Mouse (Mus musculus): Measurements from ENCODE around the gene Dolpp1.

Gene Dolpp1

DNA sequence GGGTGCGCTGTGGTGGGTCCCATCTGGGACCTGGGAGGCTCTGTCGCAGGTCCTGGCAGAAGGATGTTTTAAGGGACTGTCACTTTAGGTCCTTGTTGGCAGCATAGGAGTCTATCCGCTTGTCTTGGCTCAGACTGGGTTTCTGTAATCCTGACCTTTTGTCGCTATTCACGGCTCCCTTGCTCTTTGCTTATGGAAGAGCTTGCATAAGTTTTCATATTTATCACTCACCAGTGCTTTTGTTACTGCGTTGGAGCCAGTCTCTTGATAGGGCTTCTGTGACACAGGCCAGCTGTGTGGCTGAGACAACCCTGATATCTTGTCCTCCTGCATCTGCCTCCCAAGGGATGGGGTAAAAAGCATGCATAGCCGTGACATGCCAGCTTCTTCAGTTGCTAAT is 12.7 kb upstream of the Dolpp1 start:
- peak; percentile 29 for DNase-seq

DNA sequence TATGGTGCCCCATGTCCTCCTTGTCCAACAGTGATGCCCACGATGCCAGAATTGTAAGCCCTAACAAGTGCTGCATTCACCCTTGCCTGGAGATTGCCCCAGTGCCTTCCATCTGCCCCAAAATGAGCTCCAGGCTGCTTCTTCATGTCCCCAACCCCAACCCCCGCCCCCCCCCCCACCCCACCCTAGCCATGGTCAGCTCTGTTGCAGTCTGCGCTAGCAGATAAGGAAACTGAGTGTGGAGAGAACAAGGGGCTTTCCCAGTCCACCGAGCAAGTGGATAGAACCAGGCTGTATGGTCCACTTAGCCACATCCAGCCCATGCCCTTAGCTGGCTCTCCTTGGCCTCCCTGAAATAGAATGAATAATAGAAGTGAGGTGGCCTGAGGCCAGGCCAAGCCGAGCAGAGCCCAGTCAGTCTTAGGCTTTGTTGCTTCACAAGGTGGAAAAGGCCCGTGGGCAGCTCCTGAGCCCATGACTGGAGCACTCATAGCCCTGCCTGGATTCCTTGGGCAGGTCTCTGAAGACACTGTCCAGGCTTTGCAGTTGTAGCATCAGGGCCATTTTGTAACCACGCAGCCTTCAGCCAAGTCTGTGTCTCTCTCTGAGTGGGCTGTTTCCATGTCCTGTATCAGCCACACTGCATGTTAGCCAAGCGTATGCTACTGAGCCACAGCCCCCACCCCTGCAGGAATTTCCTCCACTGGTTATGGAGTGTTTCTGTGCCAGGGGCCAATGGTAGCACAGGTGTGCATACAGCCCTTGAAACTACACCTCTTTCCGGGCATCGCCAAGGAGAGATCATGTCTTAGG is 11.3 kb upstream of the Dolpp1 start:
- no peak for DNase-seq

DNA sequence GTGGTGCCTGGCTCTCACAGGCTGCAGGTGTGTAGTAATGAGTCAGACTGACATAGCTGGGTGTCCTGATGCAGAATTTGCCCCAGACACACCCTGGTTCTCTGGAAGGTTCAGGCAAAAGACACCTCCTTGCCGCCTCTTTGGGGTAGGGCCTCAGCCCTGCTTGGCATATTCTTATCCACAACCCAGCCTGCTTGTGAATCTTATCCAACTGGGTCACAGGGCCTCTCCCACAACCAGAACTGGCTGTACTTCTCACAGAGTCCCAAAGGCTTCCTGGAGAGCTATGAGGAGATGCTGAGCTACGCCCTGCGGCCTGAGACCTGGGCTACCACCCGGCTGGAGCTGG is 10.7 kb upstream of the Dolpp1 start:
- DNase-seq = no peak

DNA sequence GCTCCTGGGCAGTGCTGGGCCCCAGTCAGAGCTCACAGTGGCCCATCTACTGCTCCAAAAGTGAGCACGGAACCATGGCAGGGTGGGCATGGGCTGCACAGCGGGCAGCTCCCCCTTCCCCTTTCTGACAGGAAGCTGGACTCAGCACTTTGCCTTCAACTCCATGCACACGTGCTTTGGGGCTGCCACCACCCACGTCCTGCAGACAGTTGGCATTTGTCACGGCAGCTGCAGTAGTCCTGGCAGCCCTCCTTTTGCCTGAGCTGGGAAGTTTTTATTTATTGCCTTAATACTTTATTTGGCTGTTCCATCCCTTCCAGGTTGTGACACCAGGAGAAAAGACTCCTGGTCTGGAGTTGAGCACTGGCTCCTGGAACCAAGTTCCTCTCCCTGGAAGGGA is 7.2 kb upstream of the Dolpp1 start:
- DNase-seq = no peak

DNA sequence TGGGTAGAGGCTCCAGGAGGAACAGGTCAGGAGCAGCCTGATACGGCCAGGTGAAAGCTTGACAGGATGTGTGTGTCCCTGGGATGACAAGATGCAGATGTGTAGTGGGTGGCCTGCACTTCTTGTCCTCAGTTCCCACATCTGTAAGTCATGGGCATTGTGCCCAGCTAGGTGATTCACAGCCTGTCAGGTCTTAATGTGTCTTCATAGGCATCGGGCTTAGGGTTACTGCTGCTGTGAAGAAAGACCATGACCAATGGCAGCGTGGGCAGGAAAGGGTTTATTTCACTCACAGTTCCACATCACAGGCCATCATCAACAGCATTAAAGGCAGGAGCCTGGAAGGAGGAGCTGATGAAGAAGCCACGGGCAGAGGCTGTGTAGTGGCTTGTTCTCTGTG is 6.5 kb upstream of the Dolpp1 start:
- DNase-seq = no peak

DNA sequence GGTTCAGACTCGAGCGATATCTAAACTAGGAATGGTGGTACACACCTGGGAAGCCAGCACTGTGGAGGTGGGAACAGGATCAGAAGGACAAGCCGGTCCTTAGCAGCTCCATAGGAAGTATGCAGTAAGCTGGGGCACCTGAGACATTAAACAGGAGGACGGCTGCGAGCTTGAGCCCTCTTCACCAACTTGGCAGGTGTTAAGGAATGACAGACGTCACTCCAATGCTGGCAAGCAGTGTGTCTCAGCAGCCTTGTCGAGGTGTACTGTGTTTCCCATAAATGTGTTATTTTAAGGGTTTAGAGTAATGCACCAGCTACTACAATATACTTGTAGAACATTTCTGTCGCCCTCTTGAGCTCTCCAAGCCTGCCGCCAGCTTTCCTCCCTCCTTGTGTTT is 5.1 kb upstream of the Dolpp1 start:
- DNase-seq = no peak

DNA sequence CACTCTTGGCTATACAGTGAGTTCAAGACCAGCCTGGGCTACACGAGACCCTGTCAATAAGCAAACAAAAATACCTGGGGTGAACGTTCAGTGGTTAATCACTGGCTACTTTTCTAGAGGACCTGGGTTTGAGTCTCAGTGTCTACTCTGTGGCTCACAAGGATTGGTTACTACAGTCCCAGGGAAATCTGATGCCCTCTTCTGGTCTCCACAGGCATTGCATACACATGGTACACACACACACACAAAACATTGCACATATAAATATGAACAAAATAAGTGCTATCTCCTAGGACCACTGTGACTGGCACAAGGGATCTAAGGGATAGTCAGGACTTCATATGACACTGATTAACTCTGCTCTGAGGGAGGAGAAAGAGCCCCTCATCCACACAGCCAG is 3.1 kb upstream of the Dolpp1 start:
- DNase-seq = no peak

DNA sequence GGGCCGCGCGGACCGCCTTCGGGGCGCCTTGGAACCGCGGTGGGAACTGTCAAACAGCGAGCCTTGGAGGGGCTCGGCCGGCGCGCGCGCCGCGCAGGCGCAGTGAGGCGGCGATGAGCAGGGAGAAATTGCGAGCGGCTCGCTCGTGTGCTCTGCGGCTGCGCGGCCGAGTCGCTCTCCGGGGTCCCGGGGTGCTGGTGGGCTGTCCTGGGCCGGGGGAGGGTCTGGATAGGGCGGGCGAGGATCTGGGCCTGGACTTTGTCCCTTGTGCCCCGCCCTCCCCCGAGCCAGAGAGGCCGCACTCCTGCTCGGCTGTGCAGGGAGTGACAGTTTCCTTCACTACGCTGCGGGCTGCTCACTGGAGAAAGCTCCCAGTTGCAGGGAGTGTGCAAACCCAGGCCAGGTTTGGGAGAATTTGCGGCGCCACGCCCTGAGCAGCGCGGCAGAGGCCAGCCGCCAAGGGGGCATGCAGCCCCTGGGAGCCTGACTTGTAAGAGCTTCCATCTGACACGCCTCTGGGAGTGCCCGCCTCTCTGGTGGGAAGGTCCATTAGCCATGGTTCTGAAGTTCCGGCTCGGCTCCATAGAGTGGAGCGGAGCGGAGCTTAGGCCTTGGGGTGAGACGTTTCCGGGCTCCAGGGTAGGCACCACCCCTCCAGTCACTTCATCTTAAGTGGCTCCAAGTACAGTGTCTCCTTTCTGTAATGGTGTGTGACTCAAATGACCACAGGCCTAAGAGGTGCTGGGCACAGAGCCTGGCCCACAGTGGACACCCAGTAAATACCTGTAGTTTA is 719 bp downstream of the Dolpp1 start:
- peak; percentile 91 for DNase-seq

DNA sequence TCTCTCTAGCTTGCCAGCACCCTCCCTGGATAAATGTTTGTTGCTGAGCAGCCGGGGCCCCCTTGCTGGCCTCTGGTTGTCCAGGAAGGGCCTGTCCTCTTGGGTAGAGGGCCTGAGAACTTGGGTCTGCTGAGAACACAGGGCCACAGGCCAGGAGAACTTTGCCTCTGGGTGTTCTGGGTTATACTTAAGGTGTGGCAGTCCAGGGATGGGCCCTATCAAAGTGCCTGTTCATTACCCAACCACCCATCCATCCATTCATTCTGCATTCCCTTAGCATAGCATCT is 1.3 kb downstream of the Dolpp1 start:
- no peak for DNase-seq

DNA sequence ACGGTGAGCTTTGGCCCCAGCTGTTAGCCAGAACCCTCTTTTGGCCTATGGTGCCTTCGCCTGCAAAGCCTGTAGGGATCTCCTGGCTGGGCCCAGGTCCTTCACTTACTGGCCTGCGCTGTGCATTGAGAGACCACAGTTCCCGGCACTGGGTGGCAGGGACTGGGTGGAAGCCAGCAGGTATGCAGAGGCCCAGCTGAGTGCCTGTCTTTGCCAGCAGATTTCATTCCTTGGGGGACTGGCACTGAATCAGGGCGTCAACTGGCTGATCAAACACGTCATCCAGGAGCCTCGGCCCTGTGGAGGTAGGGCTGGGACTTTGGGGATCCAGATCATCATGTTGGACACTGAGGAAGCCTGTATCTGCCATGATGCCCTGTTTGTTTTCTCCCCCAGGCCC is 3.7 kb downstream of the Dolpp1 start:
- no peak for DNase-seq

DNA sequence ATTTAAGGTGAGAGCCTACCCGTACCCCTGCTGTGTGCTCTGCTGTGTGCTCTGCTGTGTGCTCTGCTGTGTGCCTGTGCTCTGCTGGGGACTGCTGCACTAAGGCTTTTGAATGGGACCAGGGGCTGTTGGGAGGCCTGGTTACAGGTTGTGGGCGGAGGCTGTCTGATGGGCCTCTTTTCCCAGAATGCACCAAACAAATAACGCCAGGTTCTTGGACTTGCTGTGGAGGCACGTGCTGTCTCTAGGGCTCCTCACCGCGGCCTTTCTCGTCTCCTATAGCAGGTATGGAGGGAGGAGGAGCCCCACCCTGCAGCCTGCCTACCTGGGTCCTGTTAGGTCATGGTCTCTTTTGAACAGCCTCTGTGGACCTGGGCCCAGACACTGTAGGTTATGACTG is 4.2 kb downstream of the Dolpp1 start:
- DNase-seq = no peak

DNA sequence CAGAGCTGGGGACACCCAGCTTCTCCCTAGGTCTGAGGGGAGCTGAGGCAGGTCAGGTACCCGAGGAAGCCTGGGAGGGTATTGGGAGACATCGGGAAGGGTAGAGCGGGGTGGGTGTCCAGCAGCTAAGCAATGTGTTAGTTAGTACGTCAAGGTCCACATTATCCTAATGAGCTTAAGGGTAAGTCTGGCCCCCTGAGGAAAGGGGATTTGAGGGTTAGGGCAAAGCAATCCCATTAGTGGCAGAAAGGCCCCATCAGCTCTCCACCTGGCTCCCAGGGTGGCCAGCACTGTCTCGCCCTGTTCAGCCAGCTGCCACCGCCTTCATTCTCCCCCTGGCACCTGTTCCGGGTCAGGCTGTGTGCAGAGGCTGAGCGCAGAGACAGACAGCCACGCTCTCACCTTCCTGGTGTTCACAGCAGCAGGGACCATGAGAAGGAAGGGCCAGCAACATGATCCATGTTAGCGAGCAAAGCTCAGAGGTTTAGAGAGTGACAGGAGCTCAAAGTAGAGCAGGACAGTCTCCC is 6.0 kb downstream of the Dolpp1 start:
- DNase-seq = no peak

DNA sequence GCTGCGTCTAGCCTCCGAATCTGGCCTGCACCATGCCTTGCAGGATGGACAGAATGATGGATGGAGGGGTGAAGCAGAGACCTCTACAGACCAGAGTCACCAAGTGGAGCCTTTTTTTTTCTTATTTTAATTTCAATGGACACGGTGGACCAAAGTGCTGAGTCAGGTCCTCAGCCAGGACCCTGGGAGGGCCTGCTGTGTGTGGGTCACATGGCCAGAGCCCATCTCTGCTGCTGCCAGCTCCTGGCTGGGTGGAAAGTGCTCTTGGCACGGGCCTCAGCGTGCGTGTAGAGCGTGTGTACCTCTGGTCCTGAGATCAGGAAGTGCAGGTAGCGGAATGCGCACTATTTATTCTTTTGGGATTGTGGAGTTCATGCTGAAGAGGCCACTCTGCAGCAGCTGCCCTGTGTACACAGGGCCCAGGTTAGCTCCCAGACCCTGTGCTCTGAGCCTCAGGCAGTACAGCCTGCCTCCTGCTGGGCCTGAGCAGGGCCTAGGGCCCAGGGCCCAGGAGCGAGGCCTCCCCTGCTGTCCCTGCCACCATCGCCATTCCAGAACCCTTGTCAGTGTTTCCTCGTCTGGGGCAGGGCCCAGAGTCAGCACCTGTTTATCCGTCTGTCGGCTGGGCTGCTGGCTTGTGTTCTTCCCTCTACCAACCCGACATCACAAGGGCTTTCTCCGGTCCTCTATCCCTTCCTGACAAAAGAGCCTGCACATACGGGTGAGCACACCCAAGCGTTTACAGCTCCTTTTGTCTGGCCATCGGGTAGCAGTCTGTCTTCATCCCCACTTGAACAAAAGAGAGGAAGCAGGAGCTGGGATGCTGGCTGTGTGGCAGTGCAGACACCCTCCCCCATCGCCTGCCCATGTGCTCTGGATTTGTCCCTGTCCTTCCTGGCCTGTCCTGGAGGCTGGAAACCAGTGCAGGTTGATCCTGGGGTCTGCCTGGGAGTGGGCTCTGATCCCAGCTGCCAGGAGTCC is 7.4 kb downstream of the Dolpp1 start:
- DNase-seq = peak; percentile 53

DNA sequence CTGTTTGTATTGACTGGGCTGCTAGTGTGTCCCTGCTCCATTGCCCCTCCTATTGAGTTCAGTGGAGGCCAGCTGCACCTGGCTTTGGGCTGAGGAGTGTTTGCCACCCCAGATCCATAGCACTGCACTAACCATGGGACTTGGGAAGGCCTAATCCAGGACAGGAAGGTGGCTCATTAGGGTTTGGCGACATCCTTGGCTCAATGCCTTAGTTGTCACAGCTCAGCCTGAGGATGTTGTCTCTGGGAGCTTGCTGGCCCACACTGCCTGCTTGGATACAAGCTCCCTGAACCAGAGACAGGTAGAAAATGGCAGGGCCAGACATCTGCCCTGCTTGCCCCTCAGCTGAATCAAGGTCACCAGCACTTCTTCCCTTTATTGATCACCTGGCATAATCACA is 9.5 kb downstream of the Dolpp1 start:
- no peak for DNase-seq

DNA sequence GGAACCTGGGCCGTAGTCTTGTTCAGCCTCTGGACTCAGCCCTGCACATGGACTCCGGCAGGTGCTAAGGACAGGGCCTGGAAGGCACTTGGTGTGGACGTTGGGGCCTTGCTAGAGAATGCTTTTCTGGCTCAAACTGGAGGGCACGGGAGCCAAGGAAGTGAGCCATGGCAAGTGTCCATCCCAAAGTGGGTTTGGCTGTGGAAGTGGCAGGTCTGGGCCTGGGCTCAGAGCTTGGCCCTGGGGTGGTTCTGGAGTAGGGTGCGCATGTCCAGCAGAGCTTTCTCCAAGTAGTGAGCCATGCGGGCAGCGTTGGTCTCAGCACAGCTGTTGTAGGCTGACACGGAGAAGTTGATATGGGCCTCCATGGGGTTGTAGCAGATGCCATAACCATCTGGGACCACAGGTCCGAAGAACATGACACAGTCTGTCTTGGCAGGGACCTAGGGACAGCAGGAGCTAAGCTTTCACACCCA is 10.3 kb downstream of the Dolpp1 start:
- no peak for DNase-seq

DNA sequence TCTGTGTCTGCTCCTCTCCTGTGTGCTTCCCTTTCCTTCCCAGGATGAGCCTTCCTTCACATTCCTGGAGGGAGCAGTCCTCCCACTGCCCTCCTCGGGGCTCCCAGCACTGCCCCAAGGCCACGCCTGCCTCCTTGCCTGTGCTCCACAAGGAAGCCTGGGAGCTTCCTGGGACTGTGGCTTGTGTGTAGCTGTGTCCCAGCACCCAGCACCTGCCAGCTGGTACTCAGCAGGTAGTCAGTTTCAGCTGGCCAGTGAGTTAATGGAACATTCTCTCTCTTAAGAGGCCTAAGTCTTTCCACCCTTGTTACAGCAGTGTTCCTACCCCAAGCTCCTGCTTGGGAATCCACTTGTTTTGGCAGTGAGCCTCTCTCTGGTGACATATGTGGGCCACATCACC is 10.8 kb downstream of the Dolpp1 start:
- DNase-seq = no peak

DNA sequence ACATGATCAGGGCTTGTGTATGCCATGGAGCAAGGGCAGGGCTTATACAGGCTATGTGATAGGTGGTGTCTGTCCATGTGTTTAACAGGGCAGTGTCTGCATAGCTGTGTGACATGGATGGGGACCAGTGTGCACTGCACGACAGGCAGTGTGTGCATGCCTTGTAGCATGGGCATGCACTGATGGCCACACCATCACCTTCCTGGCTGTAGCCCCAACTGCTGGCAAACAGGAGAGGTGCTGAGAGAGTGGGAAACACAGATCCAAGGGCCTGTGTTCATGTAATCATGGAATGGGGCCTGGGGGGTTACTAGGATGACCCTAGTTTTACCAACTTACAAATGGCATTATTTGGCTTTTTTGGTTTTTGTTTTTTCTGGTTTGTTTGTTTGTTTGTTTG is 11.8 kb downstream of the Dolpp1 start:
- peak; percentile 37 for DNase-seq

DNA sequence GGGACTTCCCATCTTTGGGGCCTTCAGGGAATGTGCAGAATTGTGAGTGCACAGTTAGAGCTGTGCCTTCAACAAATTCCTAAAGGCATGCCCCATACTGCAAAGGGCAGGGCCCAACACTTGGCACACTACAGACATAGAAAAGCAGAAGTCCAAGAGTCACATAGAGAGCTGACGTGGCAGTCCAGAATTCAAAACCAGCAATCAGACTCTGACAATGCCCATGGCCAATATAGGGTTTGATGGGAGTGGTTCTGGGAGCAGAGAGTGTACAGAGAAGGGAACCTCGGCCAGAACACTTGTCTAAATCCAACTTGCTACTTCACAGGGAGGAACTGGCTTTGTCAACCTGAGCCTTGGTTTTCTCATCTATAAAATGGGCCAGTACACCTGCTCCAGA is 15.2 kb downstream of the Dolpp1 start:
- DNase-seq = no peak

DNA sequence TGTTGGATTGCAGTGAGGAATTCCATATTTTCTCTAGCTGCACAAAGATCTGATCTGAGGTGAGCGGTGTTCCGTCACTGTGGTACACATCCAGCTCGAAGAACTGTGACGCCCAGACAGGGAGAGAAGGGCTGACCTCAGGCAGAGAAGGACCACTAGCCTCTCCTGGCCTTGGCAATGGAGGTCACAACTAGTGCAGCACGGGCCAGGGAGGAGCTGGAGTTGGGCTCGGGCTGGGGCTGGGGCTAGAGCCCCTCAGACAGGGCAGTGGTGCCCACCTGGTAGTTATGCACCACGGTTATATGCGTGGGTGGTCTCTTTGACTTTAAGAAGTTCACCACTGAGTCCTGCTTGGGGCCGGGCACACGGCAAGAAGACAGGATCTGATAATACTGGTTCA is 15.7 kb downstream of the Dolpp1 start:
- DNase-seq = no peak

DNA sequence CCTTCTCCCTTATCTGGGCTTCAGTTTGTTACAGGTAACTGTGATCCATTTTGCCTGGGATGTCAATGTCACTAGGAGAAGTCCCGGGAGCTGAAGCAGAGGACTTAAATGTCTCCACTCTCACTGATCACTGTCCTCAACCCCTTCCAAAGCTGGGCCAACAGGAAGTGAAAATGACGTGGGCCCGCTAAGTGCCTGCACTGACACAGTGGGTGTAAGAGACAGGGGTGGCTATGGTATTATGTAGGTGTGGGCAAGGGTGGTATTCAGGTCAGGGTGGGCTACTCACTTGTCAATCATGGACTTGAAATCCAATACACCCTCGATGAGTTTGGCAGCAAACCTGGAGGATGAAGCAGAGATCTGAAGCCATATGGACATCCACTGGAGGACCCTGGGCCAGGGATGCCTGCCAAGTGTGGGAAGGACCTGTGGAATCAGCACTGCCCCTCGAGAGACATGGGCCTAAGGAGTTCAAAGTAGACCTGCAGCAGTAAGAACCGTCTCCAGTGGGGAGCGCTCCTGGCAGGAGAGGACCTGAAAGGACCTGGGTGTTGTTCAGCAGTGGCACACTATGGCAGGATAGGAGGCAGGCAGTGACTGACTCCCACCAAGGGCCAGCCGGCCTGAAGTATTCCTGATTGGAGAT is 16.5 kb downstream of the Dolpp1 start:
- no peak for DNase-seq

DNA sequence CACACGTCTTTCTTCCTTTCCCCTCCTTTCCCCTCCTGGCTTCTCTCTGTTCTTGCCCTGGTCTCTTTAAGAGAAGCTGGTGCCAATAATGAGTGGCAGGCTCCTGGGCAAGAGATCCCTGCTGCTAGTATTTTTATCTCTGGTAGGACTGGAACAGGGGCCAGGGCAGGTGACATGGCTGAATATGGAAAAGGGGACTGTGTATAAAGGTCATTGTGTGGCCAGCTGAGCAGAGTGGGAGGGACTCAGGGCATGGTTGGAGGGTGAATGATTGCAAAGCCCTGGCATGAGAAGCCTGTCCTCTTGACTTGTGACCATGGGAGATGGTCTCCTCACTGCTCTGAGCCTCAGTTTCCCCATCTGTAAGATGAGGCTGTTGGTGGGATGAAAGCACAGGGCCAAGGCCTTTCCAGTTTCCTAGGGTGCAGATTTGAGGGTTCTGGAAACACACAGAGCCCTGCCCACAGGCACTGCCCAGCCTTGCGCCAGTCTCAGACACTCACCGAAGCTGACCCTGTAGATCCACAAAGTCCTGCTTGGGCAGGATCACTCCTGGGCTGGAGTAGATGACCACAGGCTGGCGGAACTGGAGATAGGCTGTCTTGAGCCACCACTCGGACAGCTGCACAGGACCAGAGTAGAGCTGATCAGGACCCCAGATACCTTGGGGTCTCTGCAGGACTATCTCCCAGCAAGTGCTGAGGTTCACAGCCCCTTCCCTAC is 17.6 kb downstream of the Dolpp1 start:
- no peak for DNase-seq

Measured in lung, postnatal 10 days (tissue).